Mouse (Mus musculus): ENCODE results near the gene Uba52.

DNA sequence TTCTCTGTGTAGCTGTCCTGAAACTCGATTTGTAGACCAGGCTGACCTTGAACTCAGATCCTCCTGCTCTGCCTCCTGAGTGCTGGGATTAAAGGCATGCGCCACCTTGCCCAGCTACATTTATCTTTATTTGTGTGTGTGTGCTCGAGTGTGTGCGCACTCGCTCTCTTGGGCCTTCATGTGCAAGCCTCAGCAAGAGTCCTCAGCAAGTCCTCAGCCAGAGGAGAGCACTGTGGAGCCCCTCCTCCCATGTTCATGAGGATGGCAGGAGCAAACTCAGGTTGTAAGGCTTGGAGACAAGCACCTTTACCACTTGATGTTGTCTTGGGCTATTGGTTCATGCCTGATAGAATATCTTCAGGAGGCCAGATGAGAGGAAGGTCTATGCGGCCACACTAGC is 37.2 kb upstream of the Uba52 start:
- TF ChIP-seq CTCF (IDR thresholded peaks at IDR 0.05; ENCODE audit: borderline replicate concordance, insufficient read depth, low read length) (no peak), POLR2A (IDR thresholded peaks at IDR 0.05; ENCODE audit: low read depth, low read length) (no peak)
